Mouse (Mus musculus) embryonic fibroblast, embryonic 13.5 days (primary cell): Measurements from ENCODE around the gene Ankrd53.

Source experiments
- CTCF ChIP-seq: IDR thresholded peaks from 2 replicates; pipeline ENCODE4 v1.5.1; 2011; ENCODE audit warnings: mild to moderate bottlenecking, control low read depth, low read length, moderate library complexity, borderline replicate concordance; ENCODE audit not compliant: insufficient read depth
- POLR2A ChIP-seq: IDR thresholded peaks from 2 replicates; pipeline ENCODE4 v1.6.1; 2011; ENCODE audit warnings: low read depth, mild to moderate bottlenecking, control low read depth, low read length, moderate library complexity

DNA sequence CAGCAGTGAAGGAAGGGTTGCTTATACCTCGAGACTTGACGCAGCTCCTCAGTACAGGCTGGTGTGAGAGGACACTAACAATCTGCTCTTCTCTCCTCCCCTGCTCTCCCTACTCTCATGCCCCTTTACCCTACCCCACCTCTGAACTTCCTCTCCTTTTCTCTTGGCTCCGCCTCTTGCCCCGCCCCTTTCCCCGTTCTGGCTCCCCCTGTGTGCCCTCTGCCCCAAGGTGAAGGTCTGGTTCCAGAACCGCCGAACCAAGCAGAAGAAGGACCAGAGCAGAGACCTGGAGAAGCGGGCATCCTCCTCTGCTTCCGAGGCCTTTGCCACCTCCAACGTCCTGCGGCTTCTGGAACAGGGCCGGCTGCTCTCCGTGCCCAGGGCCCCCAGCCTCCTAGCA, 25.1 kb upstream of the Ankrd53 start:
- TF ChIP-seq CTCF (no peak), POLR2A (no peak)
